Mouse (Mus musculus) liver, adult 2 months (tissue): ENCODE data around the gene Mon1a.

Experiments
- CTCF ChIP-seq: fragments of 200-500 bp; IDR thresholded peaks from 2 replicates; pipeline ENCODE4 v1.5.1; 2011; ENCODE audit warnings: low read depth, low read length, control low read depth
- POLR2A ChIP-seq: fragments of 200-500 bp; IDR thresholded peaks from 2 replicates; pipeline ENCODE4 v1.6.1; 2011; ENCODE audit warnings: low read length, control low read depth; ENCODE audit not compliant: insufficient read depth; ENCODE audit errors: extremely low read depth

DNA sequence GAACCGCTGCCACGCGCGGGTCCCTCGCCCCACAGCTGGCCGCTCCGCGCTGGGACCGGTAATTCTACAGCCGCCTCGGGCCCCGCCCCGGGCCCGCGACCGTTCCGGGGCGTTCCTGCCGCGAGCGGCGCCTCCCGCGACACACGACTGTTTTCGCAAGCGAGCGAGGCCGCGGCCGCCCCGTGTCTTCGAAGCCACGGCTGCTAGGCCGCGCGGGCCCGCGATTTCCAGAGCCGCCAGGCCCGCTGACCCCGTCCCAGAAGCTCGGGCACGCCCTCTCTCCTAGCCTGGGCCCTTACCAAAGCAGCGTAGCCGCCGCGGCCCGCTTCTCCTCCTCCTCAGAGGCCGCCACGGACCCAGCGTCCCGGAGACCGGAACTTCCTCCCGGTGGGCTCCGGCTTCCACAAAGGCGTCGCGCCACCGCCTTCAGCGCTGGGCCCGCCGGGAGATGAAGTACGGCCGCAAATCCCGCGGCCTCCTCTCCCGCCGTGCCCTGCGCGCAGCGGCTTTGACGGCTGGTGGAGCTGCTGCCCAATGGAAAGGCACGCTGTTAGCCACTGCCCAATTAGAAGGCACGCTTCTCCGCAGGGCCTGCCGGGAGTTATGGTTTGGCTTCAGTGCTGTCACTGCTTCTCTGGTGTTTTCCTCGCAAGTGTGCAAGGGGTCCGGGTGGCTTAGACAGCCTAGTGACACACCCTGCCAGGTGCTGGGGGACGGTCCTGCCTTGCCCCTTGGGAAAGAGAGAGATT lies 15.4 kb upstream of the Mon1a start:
- TF ChIP-seq CTCF (no peak), POLR2A (peak; percentile 71; the same call in 1 of the 2 replicates)
